Mouse (Mus musculus) hindbrain, embryonic 16.5 days (tissue): ENCODE results near the gene Setd1b. TPM values are rescaled to one million over a fixed set of nuclear protein-coding genes. Genes with fewer than 3 reads are reported as not detected.
A peak's percentile ranks its signal among the peaks of the same experiment; 100 is the strongest.

Experiments
- ATAC-seq: fragments of 200-750 bp; cut with Nextera tagmentation; 2 replicates; pipeline ENCODE4 v1.8.0; 2017; ENCODE audit warnings: moderate TSS enrichment, moderate library complexity
- H3K27ac ChIP-seq: fragments of 300-500 bp; sonication (generic); 2 replicates; pipeline ENCODE4 v1.5.1; 2014; ENCODE audit warnings: low read depth, mild to moderate bottlenecking, control low read depth, low read length, moderate library complexity
- H3K27me3 ChIP-seq: fragments of 300-500 bp; sonication (generic); replicated peaks from 2 replicates; pipeline ENCODE4 v1.6.1; 2014; ENCODE audit warnings: low read length; ENCODE audit not compliant: control insufficient read depth, insufficient read depth
- H3K36me3 ChIP-seq: fragments of 300-500 bp; sonication (generic); 2 replicates; pipeline ENCODE4 v1.6.1; 2014; ENCODE audit warnings: mild to moderate bottlenecking, low read length, moderate library complexity, mixed read lengths; ENCODE audit not compliant: control insufficient read depth, insufficient read depth
- H3K4me1 ChIP-seq: fragments of 300-500 bp; sonication (generic); 2 replicates; pipeline ENCODE4 v1.6.1; 2014; ENCODE audit warnings: low read depth, low read length; ENCODE audit not compliant: control insufficient read depth, insufficient read depth
- H3K4me2 ChIP-seq: fragments of 300-500 bp; sonication (generic); 2 replicates; pipeline ENCODE4 v1.6.1; 2014; ENCODE audit warnings: mild to moderate bottlenecking, low read length, control low read depth, moderate library complexity
- H3K4me3 ChIP-seq: fragments of 300-500 bp; sonication (generic); 2 replicates; pipeline ENCODE4 v1.5.1; 2014; ENCODE audit warnings: mild to moderate bottlenecking, low read length, control low read depth, moderate library complexity
- H3K9ac ChIP-seq: fragments of 300-500 bp; sonication (generic); 2 replicates; pipeline ENCODE4 v1.6.1; 2014; ENCODE audit warnings: low read depth, mild to moderate bottlenecking, control low read depth, low read length, moderate library complexity
- H3K9me3 ChIP-seq: fragments of 300-500 bp; sonication (generic); 2 replicates; pipeline ENCODE4 v1.6.1; 2014; ENCODE audit warnings: mild to moderate bottlenecking, low read length, moderate library complexity; ENCODE audit not compliant: control insufficient read depth
- WGBS: fragments of 180-500 bp; shearing (Covaris S2); extraction: QIAGEN DNeasy Blood & Tissue Kit; methylation state at CpG from one replicate; pipeline ENCODE4 v1.1.7; 2014; 5-methylcytosine and 5-hydroxymethylcytosine counted together
- polyA plus RNA-seq: library from polyadenylated mRNA; unstranded; fragments of >200 nt; fragmentation: Nextera tagmentation; extraction: Ambion mirVana; gene quantifications from 2 replicates; pipeline ENCODE4 v1.2.1, GENCODE M21; 2015

Setd1b gene
- polyA plus RNA-seq: 9.5 and 9.8 TPM in 2 replicates

DNA sequence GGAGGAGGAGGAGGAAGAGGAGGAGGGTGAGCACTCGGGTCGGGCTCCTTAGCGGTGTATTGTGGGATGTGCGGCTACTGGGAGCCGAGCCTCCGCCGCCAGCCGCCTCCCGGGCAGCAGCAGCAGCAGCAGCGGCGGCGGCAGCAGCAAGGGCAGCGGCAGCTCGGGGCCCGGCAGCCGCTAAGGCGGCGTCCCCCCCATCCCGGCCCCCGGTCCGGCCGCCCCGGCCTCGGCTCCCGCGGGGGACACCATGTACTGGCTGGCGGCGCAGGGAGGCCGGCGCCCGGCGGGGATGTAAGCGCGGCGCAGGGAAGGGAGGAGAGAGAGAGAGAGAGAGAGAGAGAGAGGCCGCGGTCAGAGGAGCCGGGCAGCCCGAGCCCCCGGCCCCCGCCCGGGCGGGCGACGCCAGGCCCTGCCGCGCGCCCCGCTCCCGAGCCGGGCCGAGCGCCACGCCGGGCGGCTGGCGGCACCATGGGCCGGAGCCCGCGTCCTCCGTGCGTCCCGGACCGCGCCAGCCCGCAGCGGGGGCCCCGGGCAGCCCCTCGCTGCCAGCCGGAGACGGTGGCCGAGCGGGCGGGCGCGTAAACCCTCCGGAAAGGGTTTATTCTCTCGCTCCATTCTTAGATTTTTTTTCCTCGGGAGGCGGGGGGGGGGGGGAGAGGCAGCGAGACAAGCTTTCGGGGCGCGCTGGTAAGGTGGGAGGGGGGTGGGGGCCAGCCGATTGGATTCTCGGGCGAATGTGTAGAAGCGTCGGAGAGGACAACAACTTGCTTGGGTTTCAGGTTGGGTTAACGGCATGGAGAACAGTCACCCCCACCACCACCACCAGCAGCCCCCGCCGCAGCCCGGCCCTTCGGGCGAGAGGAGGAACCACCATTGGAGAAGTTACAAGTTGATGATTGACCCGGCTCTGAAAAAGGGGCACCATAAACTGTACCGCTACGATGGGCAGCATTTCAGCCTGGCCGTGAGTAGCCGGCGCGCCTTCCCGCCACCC, at the start of gene Setd1b:
Gene Setd1b (plus strand): TSS at position 33 of the 997 bp plus-strand sequence.
- peaks cover 27% of the 10 kb centered on the region for H3K4me1 ChIP-seq

DNA sequence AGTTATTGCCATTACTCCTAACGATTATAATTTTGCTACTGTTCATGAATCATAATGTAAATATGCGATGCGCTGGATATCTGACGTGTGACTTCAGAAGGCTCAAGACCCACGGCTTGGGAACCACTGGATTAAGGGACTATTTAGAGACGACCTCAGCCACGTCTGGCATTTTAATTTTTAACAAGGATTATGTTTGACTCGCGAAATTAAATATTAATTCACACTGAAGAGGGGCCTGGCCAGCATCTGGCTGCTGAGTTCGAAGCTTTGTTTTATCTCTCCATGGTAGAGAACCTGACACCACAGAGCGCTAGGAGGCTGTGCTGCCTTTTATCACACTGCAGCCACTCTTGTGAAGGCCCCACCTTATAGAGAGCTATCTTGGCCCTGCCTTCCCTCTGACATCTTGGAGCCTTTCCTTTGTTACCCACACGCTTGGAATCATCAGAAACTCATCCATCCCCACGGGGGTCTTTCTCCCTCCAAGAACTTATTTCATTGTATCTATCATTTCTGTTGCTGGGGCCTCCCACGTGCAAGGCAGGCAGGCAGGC, 48.8 kb upstream of the Setd1b start:
- H3K9ac ChIP-seq: no peak overlapping the region
- H3K36me3 ChIP-seq: peaks cover 3% of the 10 kb centered on the region; the same call in 1 of the 2 replicates
- no peak overlapping the region for H3K27ac ChIP-seq
- no peaks in the 10 kb centered on the region for H3K9me3 ChIP-seq
- WGBS: 80% methylated on average over 14 of the region's 14 CpGs
- no peak overlapping the region for H3K4me2 ChIP-seq
- no peak overlapping the region for H3K4me3 ChIP-seq
- H3K27me3 ChIP-seq: no peaks in the 10 kb centered on the region
- no peak for ATAC-seq
- no peaks in the 10 kb centered on the region for H3K4me1 ChIP-seq

More for the DNA sequence above, at the start of gene Setd1b:
- Histone ChIP-seq H3K4me2 (peak within 1 kb of the TSS; percentile 96), H3K9ac (peak within 1 kb of the TSS; percentile 100), H3K36me3 (peaks cover 11% of the 10 kb centered on the region), H3K9me3 (no peaks in the 10 kb centered on the region), H3K27ac (peak within 1 kb of the TSS; percentile 99), H3K4me3 (peak within 1 kb of the TSS; percentile 91), H3K27me3 (no peaks in the 10 kb centered on the region)
- under 1% methylated on average over 85 of the region's 103 CpGs for WGBS
- ATAC-seq: peak; percentile 13

DNA sequence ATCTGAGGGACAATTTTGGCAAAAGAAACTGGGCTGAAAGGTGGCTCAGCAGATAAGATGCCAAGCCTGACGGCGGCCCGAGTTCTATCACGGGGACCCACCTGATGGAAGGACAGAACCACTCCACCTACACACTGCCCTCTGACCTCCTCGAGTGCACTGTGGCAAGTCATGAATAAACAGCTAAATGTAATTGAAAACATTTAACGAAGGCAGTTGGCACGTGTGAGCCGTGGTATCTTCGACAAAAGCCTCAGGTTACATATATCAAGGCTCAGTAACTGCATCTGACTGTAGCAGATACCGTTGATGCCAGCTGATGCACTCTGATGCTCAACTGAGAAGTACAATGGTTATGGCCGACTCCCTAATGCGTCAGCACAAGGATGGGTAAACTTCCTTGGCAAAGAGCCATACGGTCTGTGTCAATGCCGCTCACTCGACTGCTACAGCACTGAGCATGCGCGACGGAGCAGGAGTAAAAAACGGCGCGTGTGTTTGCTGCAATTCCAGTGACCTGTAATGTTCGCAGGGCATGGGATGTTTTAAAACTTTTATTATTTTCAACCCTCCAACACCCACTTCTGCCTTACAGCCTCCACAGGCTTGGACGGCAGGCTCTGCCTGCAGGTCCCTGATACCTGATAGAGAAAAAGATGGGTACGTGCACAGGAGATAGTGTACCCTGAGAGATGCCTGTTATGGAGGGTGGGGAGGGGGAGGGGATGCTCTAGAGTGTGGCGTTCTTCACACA, 47.6 kb upstream of the Setd1b start:
- Histone ChIP-seq H3K4me2 (peak overlapping the region; percentile 2; the same call in 1 of the 2 replicates), H3K4me3 (no peak overlapping the region), H3K27me3 (no peaks in the 10 kb centered on the region), H3K27ac (no peak overlapping the region), H3K4me1 (no peaks in the 10 kb centered on the region), H3K36me3 (peaks cover 3% of the 10 kb centered on the region; the same call in 1 of the 2 replicates), H3K9me3 (no peaks in the 10 kb centered on the region), H3K9ac (no peak overlapping the region)
- no peak for ATAC-seq
- 69% methylated on average over 25 of the region's 25 CpGs for WGBS

DNA sequence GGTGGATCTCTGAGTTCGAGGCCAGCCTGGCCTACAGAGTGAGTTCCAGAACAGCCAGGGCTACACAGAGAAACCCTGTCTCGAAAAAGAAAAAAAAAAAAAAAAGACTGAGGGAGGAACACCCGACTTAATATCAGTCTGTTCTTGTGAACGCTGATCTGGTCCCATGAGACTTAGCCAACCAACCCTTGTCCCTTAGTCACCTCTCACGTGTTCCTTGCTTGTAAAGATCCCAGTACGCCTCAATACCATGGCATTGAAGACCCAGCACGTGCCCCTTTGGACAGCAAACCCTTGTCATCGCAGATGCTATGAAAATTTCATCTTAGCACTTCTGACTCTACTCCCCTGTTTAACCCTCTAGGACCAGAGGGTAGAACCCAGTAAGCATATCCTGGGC, 45.7 kb upstream of the Setd1b start:
- H3K4me3 ChIP-seq: no peak overlapping the region
- no peaks in the 10 kb centered on the region for H3K36me3 ChIP-seq
- H3K27me3 ChIP-seq: no peaks in the 10 kb centered on the region
- H3K27ac ChIP-seq: no peak overlapping the region
- no peak overlapping the region for H3K9ac ChIP-seq
- no peaks in the 10 kb centered on the region for H3K9me3 ChIP-seq
- WGBS: 93% methylated on average over 8 of the region's 8 CpGs
- no peaks in the 10 kb centered on the region for H3K4me1 ChIP-seq
- no peak for ATAC-seq
- no peak overlapping the region for H3K4me2 ChIP-seq

DNA sequence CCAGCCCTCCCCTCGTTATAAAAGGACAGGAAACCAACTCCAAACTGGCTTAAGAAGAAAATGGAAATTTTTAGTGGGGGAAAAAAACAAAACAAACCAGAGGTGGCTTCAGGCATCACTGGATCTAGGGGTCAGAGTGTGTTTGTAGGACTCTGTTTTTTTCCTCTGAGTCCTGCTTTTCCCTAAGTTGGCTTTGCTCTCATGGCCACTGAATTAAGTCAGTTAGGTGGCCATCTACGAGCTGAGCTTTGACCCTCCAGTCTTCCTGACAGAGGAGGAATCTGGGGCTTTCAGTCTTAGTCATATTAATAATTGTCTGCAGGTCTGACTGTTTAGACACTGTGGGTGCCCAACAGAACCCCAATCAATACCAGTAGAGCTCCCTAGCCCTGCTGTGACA, 43.5 kb upstream of the Setd1b start:
- Histone ChIP-seq H3K4me1 (no peaks in the 10 kb centered on the region), H3K4me2 (no peak overlapping the region), H3K9ac (no peak overlapping the region), H3K27me3 (no peaks in the 10 kb centered on the region), H3K9me3 (no peaks in the 10 kb centered on the region), H3K4me3 (no peak overlapping the region), H3K36me3 (no peaks in the 10 kb centered on the region), H3K27ac (no peak overlapping the region)
- no peak for ATAC-seq
- WGBS: 79% methylated on average over 2 of the region's 2 CpGs

DNA sequence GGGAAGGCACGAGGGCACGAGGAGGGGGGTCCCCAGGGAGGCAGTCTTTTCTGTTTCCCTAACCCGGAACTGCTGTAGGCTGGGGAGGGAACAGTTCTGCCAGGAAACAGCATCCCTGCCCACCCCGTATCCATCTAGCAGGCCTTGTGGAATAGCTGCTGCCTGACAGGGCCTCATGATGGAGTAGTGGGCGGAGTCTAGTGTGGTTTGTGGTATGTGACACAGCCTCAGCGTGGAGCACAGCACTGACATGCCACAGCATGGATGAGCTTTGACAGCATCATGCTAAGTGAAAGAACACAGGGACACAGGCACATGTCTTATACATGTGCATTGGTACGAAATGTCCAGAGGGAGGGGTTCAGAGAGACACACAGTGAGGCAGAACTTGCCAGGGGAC, 39.6 kb upstream of the Setd1b start:
- ATAC-seq: no peak
- 65% methylated on average over 7 of the region's 7 CpGs for WGBS

DNA sequence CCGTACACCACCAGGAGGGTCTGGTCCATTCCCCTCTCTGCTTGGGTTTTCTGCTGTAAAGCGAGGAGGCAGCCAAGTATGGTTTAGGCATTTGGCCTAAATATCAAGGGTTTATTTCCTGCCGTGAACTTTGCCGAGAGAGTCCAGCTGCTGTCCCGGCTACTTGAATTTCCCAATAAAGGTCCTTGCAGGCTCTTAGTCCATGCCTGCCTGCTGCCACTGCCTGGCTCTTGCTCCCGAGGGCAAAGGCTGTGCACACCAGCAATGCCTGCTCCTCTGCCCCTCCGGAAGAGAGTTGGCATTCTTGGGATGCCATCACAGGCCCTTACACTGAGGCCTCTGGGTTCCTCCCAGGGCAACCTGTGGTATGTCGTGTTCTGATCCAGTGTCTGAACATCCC, 38.4 kb upstream of the Setd1b start:
- H3K4me3 ChIP-seq: no peak overlapping the region
- H3K36me3 ChIP-seq: no peaks in the 10 kb centered on the region
- no peaks in the 10 kb centered on the region for H3K9me3 ChIP-seq
- no peaks in the 10 kb centered on the region for H3K27me3 ChIP-seq
- H3K4me1 ChIP-seq: no peaks in the 10 kb centered on the region
- WGBS: 80% methylated on average over 8 of the region's 8 CpGs
- H3K27ac ChIP-seq: no peak overlapping the region
- H3K4me2 ChIP-seq: no peak overlapping the region
- H3K9ac ChIP-seq: no peak overlapping the region
- no peak for ATAC-seq

More for the DNA sequence above, 39.6 kb upstream of the Setd1b start:
- Histone ChIP-seq H3K27me3 (no peaks in the 10 kb centered on the region), H3K4me1 (no peaks in the 10 kb centered on the region), H3K27ac (no peak overlapping the region), H3K9ac (no peak overlapping the region), H3K9me3 (no peaks in the 10 kb centered on the region), H3K4me2 (no peak overlapping the region), H3K4me3 (no peak overlapping the region), H3K36me3 (no peaks in the 10 kb centered on the region)

DNA sequence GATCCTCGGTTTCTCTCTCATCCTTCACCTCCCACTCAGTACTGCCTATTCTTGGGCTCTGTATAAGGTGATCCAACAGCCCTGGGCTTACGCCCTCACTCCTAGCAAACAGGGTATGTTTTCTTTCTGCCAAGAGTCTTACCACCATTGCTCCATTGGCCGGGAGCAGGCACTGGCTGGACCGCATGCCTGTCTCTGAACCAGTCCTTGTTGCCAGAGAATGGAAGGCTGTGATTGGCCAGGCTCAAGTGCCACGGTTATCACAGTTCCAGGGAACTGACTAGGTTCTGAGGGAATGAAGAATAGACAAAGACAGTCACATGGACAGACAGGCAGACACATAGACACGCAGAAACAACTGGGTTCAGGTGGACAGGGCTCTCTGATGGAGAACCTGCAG, 37.2 kb upstream of the Setd1b start:
- H3K36me3 ChIP-seq: no peaks in the 10 kb centered on the region
- no peaks in the 10 kb centered on the region for H3K9me3 ChIP-seq
- H3K4me1 ChIP-seq: peaks cover 3% of the 10 kb centered on the region
- H3K9ac ChIP-seq: no peak overlapping the region
- no peak overlapping the region for H3K4me3 ChIP-seq
- ATAC-seq: no peak
- H3K27me3 ChIP-seq: no peaks in the 10 kb centered on the region
- WGBS: 81% methylated on average over 6 of the region's 6 CpGs
- no peak overlapping the region for H3K4me2 ChIP-seq
- H3K27ac ChIP-seq: no peak overlapping the region
